Comparison of ENCODE assay signal across 9 mouse cellular contexts in genomic region chr8:84021096-84021495, GRCm38 (mm10). TPM values are rescaled to one million over a fixed set of nuclear protein-coding genes. Genes with fewer than 3 reads are reported as not detected.
A peak's percentile ranks its signal among the peaks of the same experiment; 100 is the strongest.
DNase-seq lines count a peak whose midpoint lies in the region; ATAC-seq and TF ChIP-seq lines count a peak whose summit lies in the region.
"Had no signal": no experiment of that assay in that cellular context is flagged by ENCODE, and none has a peak within 500 bp of the region (broad histone marks: within the 10 kb centered on the region; RNA-seq: fewer than 3 reads in every experiment).

Gene Palm3, plus strand, starts transcription at chr8:84021471.

- H3K9ac ChIP-seq in heart, embryonic 12.5 days, result no peak within 1 kb of the TSS
- peak within 1 kb of the TSS; percentile 59 for H3K9ac ChIP-seq in kidney, postnatal 0 days (ENCODE audit: low read depth, low read length)

- H3K36me3 ChIP-seq in heart, embryonic 12.5 days, result no peaks in the 10 kb centered on the region
- no peaks in the 10 kb centered on the region for H3K36me3 ChIP-seq in kidney, postnatal 0 days (ENCODE audit: insufficient read depth, low read length)

- no peak within 1 kb of the TSS for H3K4me3 ChIP-seq in heart, embryonic 12.5 days
- H3K4me3 ChIP-seq in kidney, postnatal 0 days (replicated peaks; ENCODE audit: low read depth, low read length), result peak within 1 kb of the TSS; percentile 24

- no peaks in the 10 kb centered on the region for H3K9me3 ChIP-seq in heart, embryonic 12.5 days (replicated peaks)
- H3K9me3 ChIP-seq in kidney, postnatal 0 days (replicated peaks; ENCODE audit: low read length), result no peaks in the 10 kb centered on the region

- H3K27me3 ChIP-seq in heart, embryonic 12.5 days (replicated peaks), result peaks cover 44% of the 10 kb centered on the region
- H3K27me3 ChIP-seq in kidney, postnatal 0 days (ENCODE audit: insufficient read depth, low read length), result no peaks in the 10 kb centered on the region

- peak; percentile 43 for TF ChIP-seq CTCF in kidney, postnatal 0 days (IDR thresholded peaks at IDR 0.05; ENCODE audit: low read depth)

- peak within 1 kb of the TSS; percentile 6 for H3K4me2 ChIP-seq in heart, embryonic 12.5 days
- H3K4me2 ChIP-seq in kidney, postnatal 0 days (ENCODE audit: low read length), result peak within 1 kb of the TSS; percentile 53

- peaks cover 37% of the 10 kb centered on the region for H3K4me1 ChIP-seq in heart, embryonic 12.5 days (replicated peaks)
- H3K4me1 ChIP-seq in kidney, postnatal 0 days (replicated peaks; ENCODE audit: insufficient read depth, low read length), result peaks cover 29% of the 10 kb centered on the region

- ATAC-seq in heart, embryonic 12.5 days (ENCODE audit: insufficient number of reproducible peaks, low FRiP score), result peak; percentile 2; the same call in 1 of the 2 replicates
- peak; percentile 89 for ATAC-seq in kidney, postnatal 0 days (replicated peaks; ENCODE audit: low FRiP score, low read depth)

- DNase-seq in heart, adult 18-20 months, result no peak
- DNase-seq in urinary bladder, postnatal 14 days (ENCODE audit: low spot score), result peak; percentile 64
- DNase-seq in urinary bladder, postnatal 10 days (ENCODE audit: low spot score), result no peak
- peak; percentile 71 for DNase-seq in kidney, postnatal 0 days (ENCODE audit: low spot score)
- DNase-seq in right cerebral cortex, adult 2 months (ENCODE audit: low spot score in 2 of 2), result no peak
- no peak for DNase-seq in MN1 (ENCODE audit: low spot score)
- no peak for DNase-seq in frontal cortex, postnatal 14 days (ENCODE audit: low spot score in 2 of 2)

- 6% methylated on average over 18 of the region's 18 CpGs for WGBS in heart, embryonic 12.5 days
- 4% methylated on average over 18 of the region's 18 CpGs for WGBS in kidney, postnatal 0 days

- no peak within 1 kb of the TSS for H3K27ac ChIP-seq in heart, embryonic 12.5 days (ENCODE audit: poor library complexity, severe bottlenecking)
- H3K27ac ChIP-seq in kidney, postnatal 0 days, result peak within 1 kb of the TSS; percentile 90
- H3K27ac ChIP-seq: macrophage had no signal

RNA-seq across cellular contexts. Expression of gene Palm3, which starts in this region (rescaled TPM):
- polyA plus RNA-seq in heart, embryonic 12.5 days (2016; fragmentation: Nextera tagmentation; extraction: Ambion mirVana), result 1.7 and 2.1 TPM in 2 replicates
- total RNA-seq in heart, adult 18-20 months (2021), result under 1 TPM; 0.30 to 0.33 TPM
- 12.7 and 15.7 TPM in 2 replicates for polyA plus RNA-seq in kidney, postnatal 0 days (2015; fragmentation: Nextera tagmentation; extraction: Ambion mirVana)

Comparison
In these comparisons a context has a peak if more than half of its experiments do, and no peak if none do; other contexts are left out.
1. DNase-seq: peak in urinary bladder, postnatal 14 days (single experiment) and kidney, postnatal 0 days (single experiment); none in heart, adult 18-20 months (0 of 2), urinary bladder, postnatal 10 days (single experiment), right cerebral cortex, adult 2 months (0 of 2), MN1 (single experiment) and frontal cortex, postnatal 14 days (0 of 2).